Mouse (Mus musculus): ENCODE data around the gene Zmiz2.
"Not testable (repeated sequence)": the region's sequence is repeated elsewhere in the genome, so short reads cannot be mapped to it uniquely, and the experiment has no call there.

Zmiz2 gene

DNA sequence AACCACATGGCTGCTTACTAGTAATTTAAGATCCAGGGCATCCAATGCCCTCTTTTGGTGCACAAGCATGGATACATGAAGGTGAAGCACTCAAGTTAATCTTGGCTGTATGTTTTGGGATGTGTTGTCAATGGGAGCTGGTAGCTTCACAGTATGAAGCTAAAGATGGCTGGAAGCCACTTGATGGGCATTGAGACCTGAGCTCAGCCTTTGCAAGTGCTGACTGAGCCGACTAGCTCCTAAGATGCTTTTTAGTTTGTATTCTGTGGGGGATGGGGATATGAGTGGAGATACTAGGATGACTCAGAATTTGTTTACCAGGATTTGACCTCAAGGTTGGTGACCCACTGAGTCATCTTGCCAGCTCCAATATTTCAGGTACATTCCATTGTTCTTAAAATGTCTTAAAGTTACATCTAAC lies 31.4 kb downstream of the Zmiz2 start:
- DNase-seq (ENCODE audit: low read depth, low spot score): no peak

DNA sequence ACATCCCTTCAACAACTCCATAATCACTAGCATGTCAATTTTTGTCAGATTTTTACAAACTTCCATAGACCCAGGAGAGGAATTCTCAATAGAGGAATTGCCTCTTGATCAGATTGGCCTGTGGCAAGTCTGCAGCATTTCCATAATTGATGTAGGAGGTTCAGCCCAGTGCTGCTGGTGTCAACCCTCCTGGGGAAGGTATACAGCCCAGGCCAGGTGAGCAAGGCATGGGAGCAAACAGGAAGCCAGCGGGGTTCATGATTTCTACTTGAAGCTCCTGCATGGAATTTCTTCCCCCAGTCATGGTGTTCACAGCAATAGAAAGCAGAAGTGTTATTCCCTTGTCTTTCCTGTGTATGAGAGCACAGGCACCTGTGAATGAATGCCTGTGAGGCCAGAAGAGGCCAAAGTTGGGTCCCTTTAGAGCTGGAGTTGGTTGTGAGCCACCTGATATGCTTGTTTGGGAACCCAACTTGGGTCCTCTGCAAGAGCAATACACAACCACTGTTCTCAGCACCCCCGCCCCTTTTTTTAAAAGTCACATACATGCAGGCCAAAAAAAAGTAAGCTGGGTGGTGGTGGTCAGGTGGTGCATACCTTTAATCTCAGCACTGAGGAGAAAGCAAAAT lies 32.0 kb downstream of the Zmiz2 start:
- DNase-seq (ENCODE audit: low read depth, low spot score): no peak

GRCm38 (mm10) chr11:6430186-6430585 lies 41.3 kb downstream of the Zmiz2 start:
- no peak for DNase-seq (ENCODE audit: low read depth, low spot score)

- DNase-seq (ENCODE audit: low read depth, low spot score): no peak
These were observed 47.6 kb downstream of the Zmiz2 start for GRCm38 (mm10) chr11:6436442-6436841.

- DNase-seq (ENCODE audit: low read depth, low spot score): no peak
These were observed 48.8 kb downstream of the Zmiz2 start for GRCm38 (mm10) chr11:6437667-6438066.

- no peak for DNase-seq (ENCODE audit: low read depth, low spot score)
These were observed 51.3 kb downstream of the Zmiz2 start for GRCm38 (mm10) chr11:6440171-6440570.

DNA sequence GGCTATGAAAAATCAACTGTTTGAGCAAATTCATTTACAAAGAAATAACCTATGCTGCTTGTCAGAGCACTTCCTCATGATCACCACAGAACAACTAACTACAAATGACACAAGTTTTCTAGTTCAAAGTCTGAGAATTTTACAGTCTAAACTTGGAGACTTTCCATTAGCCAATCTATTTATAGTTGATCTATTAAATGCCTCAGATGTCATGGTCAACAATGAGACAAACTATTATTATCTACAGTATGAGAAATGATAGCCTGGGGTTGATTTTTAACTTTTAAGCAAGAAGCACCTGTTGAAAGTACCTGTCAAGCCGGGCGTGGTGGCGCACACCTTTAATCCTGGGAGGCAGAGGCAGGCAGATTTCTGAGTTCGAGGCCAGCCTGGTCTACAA lies 53.7 kb downstream of the Zmiz2 start:
- no peak for DNase-seq (ENCODE audit: low read depth, low spot score)

GRCm38 (mm10) chr11:6443102-6443501 lies 54.2 kb downstream of the Zmiz2 start:
- DNase-seq (ENCODE audit: low read depth, low spot score): no peak

DNA sequence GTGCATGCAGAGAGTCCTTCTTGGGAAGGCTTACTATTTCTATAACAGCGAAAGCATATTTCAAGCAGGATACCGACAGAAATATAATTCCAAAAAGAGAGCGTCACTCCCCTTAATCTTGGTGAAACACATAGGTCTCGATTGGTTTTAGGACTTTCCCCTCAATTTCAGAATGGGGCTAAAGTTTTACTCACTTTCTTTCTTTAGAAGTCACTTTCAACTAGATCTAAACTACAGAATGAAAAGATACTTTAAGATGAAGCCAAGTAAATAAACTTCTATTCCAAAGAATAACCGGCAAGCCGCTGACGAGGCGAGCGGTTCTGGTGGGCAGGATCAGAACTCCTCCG lies 54.8 kb downstream of the Zmiz2 start:
- DNase-seq (ENCODE audit: low read depth, low spot score): no peak

DNA sequence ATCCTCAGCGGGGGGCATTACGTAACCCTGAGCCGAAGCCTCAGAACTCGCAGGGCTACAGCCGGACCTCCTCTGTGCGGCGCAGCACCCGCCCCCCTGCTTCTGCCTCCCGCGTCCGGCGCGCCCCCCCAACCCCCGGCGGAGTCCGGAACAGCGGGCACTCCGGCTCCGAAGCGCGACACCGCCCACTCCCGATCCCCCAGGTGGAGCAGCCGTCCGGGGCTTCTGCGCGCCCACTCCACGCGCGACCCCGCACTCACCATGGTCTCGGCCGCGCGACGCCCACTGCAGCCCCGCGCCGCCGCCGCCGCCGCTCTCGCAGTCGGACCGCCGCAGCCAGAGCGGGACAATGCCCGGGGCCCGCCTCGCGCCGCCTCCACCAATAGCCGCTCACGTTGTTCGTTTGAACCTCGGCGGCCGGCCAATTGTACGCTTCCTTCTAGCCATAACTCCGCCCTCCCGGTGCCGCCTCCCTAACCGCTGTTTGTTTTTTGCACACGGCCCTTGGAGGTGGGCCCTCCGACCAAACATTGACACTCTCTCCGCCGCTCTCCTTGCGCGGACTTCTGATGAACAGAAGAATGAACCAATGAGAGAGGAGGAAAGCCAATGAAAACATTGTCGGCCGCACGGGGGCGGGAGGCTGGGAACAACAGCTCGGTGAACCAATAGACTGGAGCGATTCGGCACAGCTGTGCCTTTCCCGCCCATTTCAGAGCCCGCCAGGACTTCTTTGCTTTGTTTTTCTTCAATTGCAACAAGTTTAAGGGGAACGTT lies 55.4 kb downstream of the Zmiz2 start, which contains the start of gene H2afv:
Gene H2afv (minus strand): TSS at position 367 of the 777 bp plus-strand sequence.
- DNase-seq (ENCODE audit: low read depth, low spot score): peak; percentile 99

DNA sequence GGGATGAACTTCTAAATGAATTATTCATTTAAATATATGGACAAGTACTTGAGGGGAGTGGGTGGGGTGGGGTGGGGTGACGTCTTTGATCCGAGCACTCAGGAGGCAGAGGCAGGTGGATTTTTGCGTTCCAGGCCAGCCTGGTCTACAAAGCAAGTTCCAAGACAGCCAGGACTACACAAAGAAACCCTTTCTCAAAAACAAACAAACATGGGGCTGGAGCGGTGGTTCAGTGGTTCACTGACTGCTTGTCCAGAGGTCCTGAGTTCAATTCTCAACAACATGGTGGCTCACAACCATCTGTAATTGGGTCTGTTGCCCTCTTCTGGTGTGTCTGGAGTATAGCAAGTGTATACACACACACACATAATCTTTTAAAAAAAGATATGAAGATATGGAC lies 56.6 kb downstream of the Zmiz2 start:
- no peak for DNase-seq (ENCODE audit: low read depth, low spot score)

DNA sequence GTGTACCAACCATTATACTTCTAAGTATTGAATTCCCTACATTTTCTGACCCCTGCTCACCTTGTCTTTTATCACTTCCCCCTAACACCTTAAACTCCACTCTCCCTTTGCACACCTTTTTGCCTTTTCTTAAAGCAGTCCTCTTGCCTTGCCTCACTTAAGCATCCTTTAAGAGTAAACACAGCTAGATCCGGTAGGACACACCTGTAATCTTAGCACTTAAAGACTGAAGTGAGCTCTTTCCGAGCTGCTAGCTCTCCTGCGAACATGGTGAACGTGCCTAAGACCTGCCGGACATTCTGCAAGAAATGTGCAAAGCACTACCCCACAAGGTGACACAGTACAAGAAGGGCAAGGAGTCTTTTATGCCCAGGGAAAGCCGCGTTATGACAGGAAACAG lies 57.1 kb downstream of the Zmiz2 start:
- DNase-seq (ENCODE audit: low read depth, low spot score): no peak

GRCm38 (mm10) chr11:6447493-6447892 lies 58.6 kb downstream of the Zmiz2 start:
- DNase-seq (ENCODE audit: low read depth, low spot score): no peak

DNA sequence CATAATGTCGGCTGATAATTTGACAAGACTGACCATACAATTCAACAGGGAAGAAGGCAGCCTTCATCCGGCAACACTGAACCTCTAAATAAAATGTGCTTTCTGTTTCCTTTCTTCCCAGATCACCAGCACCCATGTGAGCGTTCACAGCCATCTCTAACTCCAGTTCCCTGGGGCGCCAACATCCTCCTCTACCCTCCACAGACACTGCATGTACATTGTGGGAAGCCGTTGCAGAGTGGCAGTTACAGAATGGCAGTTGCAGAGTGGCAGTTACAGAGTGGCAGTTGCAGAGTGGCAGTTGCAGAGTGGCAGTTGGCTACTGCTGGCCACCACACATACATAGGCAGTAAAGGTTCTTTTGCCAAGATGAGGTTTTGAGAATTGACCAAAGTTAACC lies 59.3 kb downstream of the Zmiz2 start:
- not testable (repeated sequence) for DNase-seq (ENCODE audit: low read depth, low spot score)
